In genomic region chr9:98965084-98965483, GRCm38 (mm10) we compare ENCODE assay signal across 8 mouse cellular contexts. TPM values are rescaled to one million over a fixed set of nuclear protein-coding genes. Genes with fewer than 3 reads are reported as not detected.
DNase-seq lines count a peak whose midpoint lies in the region; ATAC-seq and TF ChIP-seq lines count a peak whose summit lies in the region.

No protein-coding gene starts in this region.

- no peak overlapping the region; the same call in 1 of the 2 replicates for H3K4me2 ChIP-seq in hindbrain, embryonic 11.5 days (replicated peaks; ENCODE audit: low read depth, low read length)
- H3K4me2 ChIP-seq in hindbrain, embryonic 13.5 days, result no peak overlapping the region

- H3K4me3 ChIP-seq in hindbrain, embryonic 11.5 days (ENCODE audit: low read depth, low read length), result no peak overlapping the region
- H3K4me3 ChIP-seq in hindbrain, embryonic 13.5 days, result no peak overlapping the region
- no peak overlapping the region for H3K4me3 ChIP-seq in C2C12 (ENCODE audit: insufficient read depth, poor library complexity, severe bottlenecking)

- H3K27me3 ChIP-seq in hindbrain, embryonic 11.5 days (ENCODE audit: control insufficient read depth, insufficient read depth, low read length), result peaks cover 71% of the 10 kb centered on the region
- H3K27me3 ChIP-seq in hindbrain, embryonic 13.5 days, result peaks cover 99% of the 10 kb centered on the region
- peaks cover 54% of the 10 kb centered on the region for H3K27me3 ChIP-seq in C2C12 (ENCODE audit: control insufficient read depth, insufficient read depth, insufficient read length)

- ATAC-seq in hindbrain, embryonic 11.5 days (ENCODE audit: low FRiP score), result peak; percentile 54; the same call in 1 of the 2 replicates
- ATAC-seq in hindbrain, embryonic 13.5 days (ENCODE audit: low FRiP score), result no peak
- peak; percentile 86 for ATAC-seq in megakaryocyte progenitor cell, adult 5-6 weeks (replicated peaks; ENCODE audit: poor library complexity)

- H3K9me3 ChIP-seq in hindbrain, embryonic 11.5 days (ENCODE audit: control insufficient read depth, low read length), result no peaks in the 10 kb centered on the region
- H3K9me3 ChIP-seq in hindbrain, embryonic 13.5 days, result no peaks in the 10 kb centered on the region

- DNase-seq in hindbrain, embryonic 11.5 days (ENCODE audit: low spot score), result peak; percentile 75
- peak; percentile 77 for DNase-seq in adrenal gland, postnatal 14 days
- DNase-seq in heart, postnatal 14 days, result peak; percentile 20 to 50
- no peak for DNase-seq in frontal cortex, postnatal 14 days (ENCODE audit: low spot score in 2 of 2)
- DNase-seq in gastrocnemius, postnatal 25 days, result no peak

- no peaks in the 10 kb centered on the region for H3K79me3 ChIP-seq in C2C12 (ENCODE audit: low read depth)

- WGBS in hindbrain, embryonic 11.5 days, result 2% methylated on average over 18 of the region's 18 CpGs
- whole genome bisulfite sequencing in hindbrain, embryonic 13.5 days, result under 1% methylated on average over 18 of the region's 18 CpGs

- no peak overlapping the region for H3ac ChIP-seq in C2C12 (ENCODE audit: control insufficient read depth, insufficient read length, low read depth)

- TF ChIP-seq CTCF in C2C12 (IDR thresholded peaks at IDR 0.05; ENCODE audit: control insufficient read depth, insufficient read depth, insufficient read length), result peak; percentile 15

- no peak overlapping the region for H3K27ac ChIP-seq in hindbrain, embryonic 11.5 days (ENCODE audit: low read depth, low read length)
- H3K27ac ChIP-seq in hindbrain, embryonic 13.5 days, result no peak overlapping the region

- no peak overlapping the region for H3K9ac ChIP-seq in hindbrain, embryonic 11.5 days (ENCODE audit: low read depth, low read length)
- no peak overlapping the region for H3K9ac ChIP-seq in hindbrain, embryonic 13.5 days

- H3K79me2 ChIP-seq in C2C12 (ENCODE audit: control insufficient read depth, insufficient read depth), result no peaks in the 10 kb centered on the region

- no peaks in the 10 kb centered on the region for H3K36me3 ChIP-seq in hindbrain, embryonic 11.5 days (ENCODE audit: control insufficient read depth, insufficient read depth, low read length)
- H3K36me3 ChIP-seq in hindbrain, embryonic 13.5 days, result no peaks in the 10 kb centered on the region
- H3K36me3 ChIP-seq in C2C12 (ENCODE audit: control insufficient read depth, insufficient read depth), result no peaks in the 10 kb centered on the region

- intact Hi-C loops in heart, postnatal 14 days (cut with DNase I), result no loop called here

- no peaks in the 10 kb centered on the region for H3K4me1 ChIP-seq in hindbrain, embryonic 11.5 days (replicated peaks; ENCODE audit: control insufficient read depth, insufficient read depth, low read length)
- H3K4me1 ChIP-seq in hindbrain, embryonic 13.5 days (replicated peaks), result 0 out of 2 replicates have a peak, but pooled peaks cover 2% of the 10 kb centered on the region

TF ChIP-seq in C2C12, 6 proteins besides CTCF, POLR2A, EP300 and RAD21:
- TF ChIP-seq FOSL1 (IDR thresholded peaks at IDR 0.05; ENCODE audit: insufficient read depth, low read length, poor library complexity, severe bottlenecking) (no peak), MYOG (IDR thresholded peaks at IDR 0.05; ENCODE audit: control insufficient read depth, extremely low read depth, insufficient read length) (no peak), MAX (IDR thresholded peaks at IDR 0.05) (no peak), CEBPB (IDR thresholded peaks at IDR 0.05; ENCODE audit: low read depth) (no peak), MYOD1 (IDR thresholded peaks at IDR 0.05; ENCODE audit: control insufficient read depth, insufficient read length, low read depth) (no peak), USF1 (IDR thresholded peaks at IDR 0.05; ENCODE audit: low read depth) (no peak)
TF ChIP-seq in C2C12: peak in this region for 0.

RNA-seq across cellular contexts. Expression of gene Foxl2, which starts 10.0 kb away (rescaled TPM):
- 1.0 and 1.3 TPM in 2 replicates for polyA plus RNA-seq in hindbrain, embryonic 11.5 days (2014; fragmentation: Nextera tagmentation; extraction: Ambion mirVana)
- 0.61 TPM in 2 replicates for polyA plus RNA-seq in hindbrain, embryonic 13.5 days (2015; fragmentation: Nextera tagmentation; extraction: Ambion mirVana)
- polyA plus RNA-seq in C2C12 (2012; fragmentation: generic; extraction: Trizol), result 0.01 TPM
- not detected in 2 replicates for total RNA-seq in adrenal gland, postnatal 14 days (2021)
- total RNA-seq in heart, postnatal 14 days (2021), result not detected
- not detected in 2 replicates for total RNA-seq in megakaryocyte progenitor cell, adult 5-6 weeks (2015)
- total RNA-seq in megakaryocyte progenitor cell, adult 5-6 weeks (2017), result not detected in 2 replicates
- under 1 TPM in 1 of 2 experiments, not detected in 1; 0.27 TPM for total RNA-seq in gastrocnemius, postnatal 25 days (2021)

RNA-seq across cellular contexts. Expression of gene Faim, which starts 21.1 kb away (rescaled TPM):
- 92.0 and 96.3 TPM in 2 replicates for polyA plus RNA-seq in hindbrain, embryonic 11.5 days (2014; fragmentation: Nextera tagmentation; extraction: Ambion mirVana)
- polyA plus RNA-seq in hindbrain, embryonic 13.5 days (2015; fragmentation: Nextera tagmentation; extraction: Ambion mirVana), result 111 and 117 TPM in 2 replicates
- 22.1 TPM for polyA plus RNA-seq in C2C12 (2012; fragmentation: generic; extraction: Trizol)
- total RNA-seq in adrenal gland, postnatal 14 days (2021), result 27.8 and 31.9 TPM in 2 replicates
- total RNA-seq in heart, postnatal 14 days (2021), result 1 to 10 TPM; 5.3 to 5.6 TPM
- total RNA-seq in megakaryocyte progenitor cell, adult 5-6 weeks (2015), result 45.6 and 51.6 TPM in 2 replicates
- 115 and 117 TPM in 2 replicates for total RNA-seq in megakaryocyte progenitor cell, adult 5-6 weeks (2017)
- total RNA-seq in gastrocnemius, postnatal 25 days (2021), result 1 to 10 TPM; 2.2 to 2.9 TPM

Comparison
In these comparisons a context has a peak if more than half of its experiments do, and no peak if none do; other contexts are left out.
1. DNase-seq: peak in hindbrain, embryonic 11.5 days (single experiment), adrenal gland, postnatal 14 days (single experiment) and heart, postnatal 14 days (2 of 2); none in frontal cortex, postnatal 14 days (0 of 2) and gastrocnemius, postnatal 25 days (single experiment).